Mouse (Mus musculus) kidney, embryonic 14.5 days (tissue): ENCODE results near the gene Cby3. TPM values are rescaled to one million over a fixed set of nuclear protein-coding genes. Genes with fewer than 3 reads are reported as not detected.

ENCODE experiments used
- ATAC-seq: fragments of 200-750 bp; cut with Nextera tagmentation; 2 replicates; pipeline ENCODE4 v1.8.0; 2017; ENCODE audit warnings: moderate number of reproducible peaks, mild to moderate bottlenecking, moderate TSS enrichment, moderate library complexity; ENCODE audit not compliant: low FRiP score, low TSS enrichment
- H3K27ac ChIP-seq: fragments of 300-500 bp; sonication (generic); 2 replicates; pipeline ENCODE4 v1.5.1; 2014; ENCODE audit warnings: low read depth, mild to moderate bottlenecking, low read length, moderate library complexity, mixed read lengths
- H3K27me3 ChIP-seq: fragments of 300-500 bp; sonication (generic); 2 replicates; pipeline ENCODE4 v1.6.1; 2014; ENCODE audit warnings: mild to moderate bottlenecking, low read length; ENCODE audit not compliant: control insufficient read depth, insufficient read depth
- H3K36me3 ChIP-seq: fragments of 300-500 bp; sonication (generic); 2 replicates; pipeline ENCODE4 v1.6.1; 2014; ENCODE audit warnings: low read length, mixed read lengths; ENCODE audit not compliant: control insufficient read depth, insufficient read depth
- H3K4me1 ChIP-seq: fragments of 300-500 bp; sonication (generic); 2 replicates; pipeline ENCODE4 v1.6.1; 2014; ENCODE audit warnings: low read length, mixed read lengths; ENCODE audit not compliant: control insufficient read depth, insufficient read depth
- H3K4me2 ChIP-seq: fragments of 300-500 bp; sonication (generic); replicated peaks from 2 replicates; pipeline ENCODE4 v1.6.1; 2014; ENCODE audit warnings: low read depth, mild to moderate bottlenecking, low read length
- H3K4me3 ChIP-seq: fragments of 300-500 bp; sonication (generic); 2 replicates; pipeline ENCODE4 v1.5.1; 2014; ENCODE audit warnings: mild to moderate bottlenecking, low read length
- H3K9ac ChIP-seq: fragments of 300-500 bp; sonication (generic); 2 replicates; pipeline ENCODE4 v1.6.1; 2014; ENCODE audit warnings: low read depth, mild to moderate bottlenecking, low read length, moderate library complexity
- H3K9me3 ChIP-seq: fragments of 300-500 bp; sonication (generic); 2 replicates; pipeline ENCODE4 v1.6.1; 2016; ENCODE audit warnings: low read length; ENCODE audit not compliant: control insufficient read depth
- WGBS: fragments of 180-500 bp; shearing (Covaris S2); extraction: QIAGEN DNeasy Blood & Tissue Kit; methylation state at CpG from one replicate; pipeline ENCODE4 v1.1.7; 2014; 5-methylcytosine and 5-hydroxymethylcytosine counted together
- polyA plus RNA-seq: library from polyadenylated mRNA; unstranded; fragments of >200 nt; fragmentation: Nextera tagmentation; extraction: Ambion mirVana; gene quantifications from 2 replicates; pipeline ENCODE4 v1.2.1, GENCODE M21; 2014

The Cby3 gene
- polyA plus RNA-seq, 1 experiment from 2014 or later = 1.1 TPM

DNA sequence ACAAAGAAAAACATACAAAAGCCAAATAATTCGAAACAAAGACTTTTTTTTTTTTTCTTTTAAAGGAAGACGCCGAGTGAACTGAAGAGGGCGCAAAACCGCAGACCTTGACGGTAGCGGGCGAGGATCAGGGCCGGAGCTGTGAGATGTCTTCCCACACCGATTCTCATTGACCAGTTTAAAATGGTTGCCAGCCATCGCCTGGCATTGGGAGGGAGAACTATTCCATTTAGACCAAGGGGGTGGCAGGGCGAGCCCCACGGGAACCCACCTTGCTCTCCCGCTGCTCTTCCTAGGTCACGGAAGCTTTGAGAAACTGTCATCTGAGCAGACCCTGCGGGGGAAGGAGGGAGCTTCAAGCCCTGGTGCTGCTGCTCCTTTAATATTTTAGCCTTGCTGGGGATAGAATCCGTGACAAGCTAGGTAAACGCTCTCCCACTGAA, 17.2 kb downstream of the Cby3 start:
- H3K4me2 ChIP-seq = peak overlapping the region; percentile 56
- no peak overlapping the region for H3K27ac ChIP-seq
- H3K9ac ChIP-seq = peak overlapping the region; percentile 63
- WGBS = 2% methylated on average over 18 of the region's 18 CpGs
- no peaks in the 10 kb centered on the region for H3K36me3 ChIP-seq
- no peaks in the 10 kb centered on the region for H3K9me3 ChIP-seq
- H3K4me3 ChIP-seq = peak overlapping the region; percentile 39
- H3K4me1 ChIP-seq = peaks cover 5% of the 10 kb centered on the region; the same call in 1 of the 2 replicates
- no peak for ATAC-seq
- H3K27me3 ChIP-seq = no peaks in the 10 kb centered on the region

DNA sequence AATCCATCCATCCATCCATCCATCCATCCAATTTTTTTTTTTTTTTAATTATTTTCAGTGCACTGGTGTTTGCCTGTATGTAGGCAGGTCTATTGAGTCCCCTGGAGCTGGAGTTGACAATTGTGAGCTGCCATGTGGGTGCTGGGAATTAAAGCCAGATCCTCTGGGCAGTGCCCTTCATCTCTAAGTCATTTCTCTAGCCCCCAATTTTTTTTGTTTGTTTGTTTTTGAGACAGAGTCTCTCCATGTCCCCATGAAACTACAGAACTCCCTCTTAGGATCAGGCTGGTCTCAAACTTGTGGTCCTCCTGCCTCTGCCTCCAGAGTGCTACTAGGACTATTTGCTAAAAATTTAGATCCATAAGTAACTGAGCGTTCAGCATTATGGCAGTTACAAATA, 17.6 kb downstream of the Cby3 start:
- peak overlapping the region; percentile 56 for H3K4me2 ChIP-seq
- H3K9me3 ChIP-seq = no peaks in the 10 kb centered on the region
- H3K4me1 ChIP-seq = peaks cover 7% of the 10 kb centered on the region; the same call in 1 of the 2 replicates
- peak overlapping the region; percentile 39 for H3K4me3 ChIP-seq
- H3K36me3 ChIP-seq = no peaks in the 10 kb centered on the region
- H3K27ac ChIP-seq = no peak overlapping the region
- peak overlapping the region; percentile 63; the same call in 1 of the 2 replicates for H3K9ac ChIP-seq
- WGBS = 90% methylated on average over 1 of the region's 1 CpGs
- H3K27me3 ChIP-seq = no peaks in the 10 kb centered on the region
- ATAC-seq = no peak

GRCm38 (mm10) chr11:50373086-50373485, 18.8 kb downstream of the Cby3 start:
- Histone ChIP-seq H3K4me2 (no peak overlapping the region), H3K4me3 (no peak overlapping the region), H3K27me3 (no peaks in the 10 kb centered on the region), H3K9me3 (no peaks in the 10 kb centered on the region), H3K27ac (no peak overlapping the region), H3K36me3 (no peaks in the 10 kb centered on the region), H3K9ac (no peak overlapping the region), H3K4me1 (peaks cover 7% of the 10 kb centered on the region; the same call in 1 of the 2 replicates)
- no peak for ATAC-seq

DNA sequence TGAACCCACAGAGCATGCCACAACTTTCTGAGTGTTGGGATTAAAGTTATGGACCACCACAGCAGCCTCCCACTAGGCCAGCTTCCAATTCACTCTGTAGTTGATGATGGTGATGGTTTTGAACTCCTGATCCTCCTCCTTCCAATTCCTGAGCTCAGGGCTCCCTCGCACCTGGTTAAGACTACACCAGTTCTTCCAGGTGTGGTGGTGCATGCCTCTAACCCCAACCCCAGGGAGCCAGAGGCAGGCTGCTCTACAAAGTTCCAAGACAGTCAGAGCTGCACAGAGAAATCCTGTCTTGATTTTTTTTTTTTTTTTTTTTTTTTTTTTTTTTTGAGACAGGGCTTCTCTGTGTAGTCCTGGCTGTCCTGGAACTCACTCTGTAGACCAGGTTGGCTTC, 19.4 kb downstream of the Cby3 start:
- H3K9ac ChIP-seq = no peak overlapping the region
- H3K27ac ChIP-seq = no peak overlapping the region
- no peak overlapping the region for H3K4me2 ChIP-seq
- no peaks in the 10 kb centered on the region for H3K9me3 ChIP-seq
- H3K4me3 ChIP-seq = no peak overlapping the region
- ATAC-seq = no peak
- 100% methylated on average over 1 of the region's 1 CpGs for WGBS
- peaks cover 7% of the 10 kb centered on the region; the same call in 1 of the 2 replicates for H3K4me1 ChIP-seq
- peaks cover under 1% of the 10 kb centered on the region; the same call in 1 of the 2 replicates for H3K36me3 ChIP-seq
- H3K27me3 ChIP-seq = no peaks in the 10 kb centered on the region

DNA sequence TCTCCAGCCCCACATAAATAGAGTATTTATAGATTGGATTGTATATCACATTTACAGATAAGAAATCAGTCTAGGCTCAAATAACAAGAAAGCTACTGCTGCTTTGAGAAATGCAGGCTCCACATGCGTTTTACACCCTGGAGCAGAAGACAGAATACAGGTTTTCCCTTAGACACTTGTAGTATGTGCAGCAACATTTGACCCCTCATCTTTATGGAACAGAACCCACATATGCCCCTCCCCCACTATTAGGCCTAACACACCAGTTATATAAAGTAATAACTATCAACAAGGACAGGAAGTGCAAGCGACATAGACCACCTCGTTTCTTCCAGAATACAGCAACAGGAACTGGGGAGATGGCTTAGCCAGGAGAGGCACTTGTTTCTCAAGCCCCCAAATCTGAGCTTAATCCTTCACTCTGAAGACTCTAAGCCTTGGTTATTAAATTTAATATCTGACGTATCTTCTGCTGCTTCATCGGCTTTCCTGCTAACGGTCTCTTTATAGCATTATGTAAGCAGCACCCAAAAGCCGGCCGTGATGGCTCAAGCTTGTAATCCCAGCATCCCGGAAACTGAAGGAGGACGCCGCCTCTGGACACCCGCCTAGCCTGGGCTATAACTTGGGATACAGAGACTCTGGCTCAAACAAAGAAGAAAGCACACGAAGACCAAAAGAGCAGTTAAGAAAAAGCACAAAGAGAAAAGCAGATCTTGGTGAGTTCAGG, 20.2 kb downstream of the Cby3 start:
- Histone ChIP-seq H3K9ac (no peak overlapping the region), H3K4me2 (no peak overlapping the region), H3K4me3 (no peak overlapping the region), H3K36me3 (peaks cover 8% of the 10 kb centered on the region), H3K9me3 (no peaks in the 10 kb centered on the region), H3K4me1 (peaks cover 10% of the 10 kb centered on the region; the same call in 1 of the 2 replicates), H3K27ac (no peak overlapping the region), H3K27me3 (no peaks in the 10 kb centered on the region)
- ATAC-seq = no peak
- 90% methylated on average over 13 of the region's 13 CpGs for WGBS

DNA sequence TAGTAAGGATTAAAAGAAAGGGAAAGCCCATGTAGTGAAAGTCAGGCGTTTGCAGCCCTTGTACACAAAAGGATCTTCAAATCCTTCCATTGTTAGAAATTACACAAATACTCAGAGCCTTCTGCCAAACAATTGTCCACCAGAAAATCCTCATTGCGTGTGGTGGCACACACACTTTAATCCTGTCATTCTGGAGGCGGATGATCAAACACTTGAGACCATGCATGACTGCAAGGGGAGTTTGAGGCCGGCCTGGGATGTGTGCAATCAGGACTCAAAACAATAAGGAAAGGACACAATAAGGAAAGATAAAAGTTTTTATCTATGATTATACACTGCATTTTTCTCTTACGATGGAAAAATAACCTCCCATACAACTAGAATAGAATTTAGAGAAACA, 21.2 kb downstream of the Cby3 start:
- no peak overlapping the region for H3K4me2 ChIP-seq
- H3K4me1 ChIP-seq = peaks cover 16% of the 10 kb centered on the region
- ATAC-seq = no peak
- H3K36me3 ChIP-seq = peaks cover 18% of the 10 kb centered on the region
- H3K9me3 ChIP-seq = no peaks in the 10 kb centered on the region
- no peaks in the 10 kb centered on the region for H3K27me3 ChIP-seq
- no peak overlapping the region for H3K4me3 ChIP-seq
- H3K9ac ChIP-seq = no peak overlapping the region
- no peak overlapping the region for H3K27ac ChIP-seq
- 86% methylated on average over 5 of the region's 5 CpGs for WGBS

DNA sequence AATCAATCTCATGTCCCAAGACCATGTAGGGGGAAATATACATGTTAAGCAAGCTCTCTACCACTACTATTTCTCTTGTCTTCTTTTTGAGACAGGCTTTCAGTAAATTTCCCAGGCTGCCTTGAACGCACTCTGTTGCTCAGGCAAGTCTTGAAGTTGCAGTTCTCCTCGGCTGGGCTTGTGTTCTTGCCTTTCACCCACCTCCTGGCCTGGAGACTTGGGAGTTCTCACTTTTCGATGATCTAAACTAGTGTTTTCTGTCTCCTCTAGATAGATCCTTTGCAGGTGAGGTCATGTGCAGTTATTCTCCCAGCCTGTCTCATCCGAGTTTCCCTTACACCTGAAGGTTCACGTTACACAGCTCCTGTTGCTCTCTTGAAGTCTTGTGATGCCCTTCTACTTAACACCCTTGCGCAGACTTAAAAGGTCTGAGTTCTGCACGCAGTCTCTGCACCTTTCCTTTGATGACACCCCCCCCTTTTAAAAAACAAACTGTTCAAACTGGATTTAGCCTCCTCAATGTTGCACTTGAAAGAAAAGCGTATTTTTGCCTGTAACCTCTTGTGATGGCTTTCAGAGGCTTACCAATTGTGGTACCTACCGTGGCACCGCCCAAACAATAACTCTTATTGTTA, 22.0 kb downstream of the Cby3 start:
- H3K27ac ChIP-seq = peak overlapping the region; percentile 90
- no peaks in the 10 kb centered on the region for H3K9me3 ChIP-seq
- H3K27me3 ChIP-seq = no peaks in the 10 kb centered on the region
- peaks cover 18% of the 10 kb centered on the region for H3K4me1 ChIP-seq
- H3K4me2 ChIP-seq = peak overlapping the region; percentile 95
- peak overlapping the region; percentile 82 for H3K9ac ChIP-seq
- ATAC-seq = no peak
- H3K36me3 ChIP-seq = peaks cover 19% of the 10 kb centered on the region
- H3K4me3 ChIP-seq = peak overlapping the region; percentile 61
- WGBS = 17% methylated on average over 10 of the region's 10 CpGs

- under 1% methylated on average over 76 of the region's 76 CpGs for WGBS
- H3K27ac ChIP-seq = peak within 1 kb of the TSS; percentile 99
- H3K9me3 ChIP-seq = no peaks in the 10 kb centered on the region
- H3K4me2 ChIP-seq = peak within 1 kb of the TSS; percentile 95
- H3K36me3 ChIP-seq = peaks cover 25% of the 10 kb centered on the region
- H3K4me1 ChIP-seq = peaks cover 19% of the 10 kb centered on the region
- H3K9ac ChIP-seq = peak within 1 kb of the TSS; percentile 94
- H3K4me3 ChIP-seq = peak within 1 kb of the TSS; percentile 61
- peak; percentile 92 for ATAC-seq
- no peaks in the 10 kb centered on the region for H3K27me3 ChIP-seq
These were observed 22.9 kb downstream of the Cby3 start, which contains the start of gene Hnrnph1 for GRCm38 (mm10) chr11:50376911-50377891. Gene Hnrnph1, plus strand, starts transcription at chr11:50376990.
